Mouse (Mus musculus) midbrain, embryonic 14.5 days (tissue): Measurements from ENCODE around the gene Cd63. TPM values are rescaled to one million over a fixed set of nuclear protein-coding genes. Genes with fewer than 3 reads are reported as not detected.

Experiments used
- ATAC-seq: fragments of 200-750 bp; cut with Nextera tagmentation; 2 replicates; pipeline ENCODE4 v1.8.0; 2017; ENCODE audit warnings: moderate number of reproducible peaks, moderate library complexity; ENCODE audit not compliant: low FRiP score, low TSS enrichment
- DNase-seq: peaks from one replicate; pipeline ENCODE4 v3.0.0-alpha.2; 2015
- H3K27ac ChIP-seq: fragments of 300-500 bp; sonication (generic); replicated peaks from 2 replicates; pipeline ENCODE4 v1.5.1; 2014; ENCODE audit warnings: mild to moderate bottlenecking, low read depth, low read length, moderate library complexity
- H3K27me3 ChIP-seq: fragments of 300-500 bp; sonication (generic); 2 replicates; pipeline ENCODE4 v1.6.1; 2014; ENCODE audit warnings: low read length, control low read depth, mixed read lengths; ENCODE audit not compliant: control insufficient read depth, insufficient read depth
- H3K36me3 ChIP-seq: fragments of 300-500 bp; sonication (generic); 2 replicates; pipeline ENCODE4 v1.6.1; 2014; ENCODE audit warnings: low read length, control low read depth; ENCODE audit not compliant: control insufficient read depth, insufficient read depth
- H3K4me1 ChIP-seq: fragments of 300-500 bp; sonication (generic); 2 replicates; pipeline ENCODE4 v1.6.1; 2014; ENCODE audit warnings: mild to moderate bottlenecking, antibody characterized with exemption, low read length, control low read depth; ENCODE audit not compliant: control insufficient read depth, insufficient read depth
- H3K4me2 ChIP-seq: fragments of 300-500 bp; sonication (generic); 2 replicates; pipeline ENCODE4 v1.6.1; 2014; ENCODE audit warnings: mild to moderate bottlenecking, low read length, moderate library complexity
- H3K4me3 ChIP-seq: fragments of 300-500 bp; sonication (generic); replicated peaks from 2 replicates; pipeline ENCODE4 v1.5.1; 2014; ENCODE audit warnings: low read depth, low read length
- H3K9ac ChIP-seq: fragments of 300-500 bp; sonication (generic); replicated peaks from 2 replicates; pipeline ENCODE4 v1.6.1; 2014; ENCODE audit warnings: mild to moderate bottlenecking, low read length, moderate library complexity
- H3K9me3 ChIP-seq: fragments of 300-500 bp; sonication (generic); 2 replicates; pipeline ENCODE4 v1.6.1; 2016; ENCODE audit warnings: low read length, control low read depth, mixed read lengths; ENCODE audit not compliant: control insufficient read depth
- WGBS: fragments of 180-500 bp; shearing (Covaris S2); extraction: QIAGEN DNeasy Blood & Tissue Kit; methylation state at CpG from one replicate; pipeline ENCODE4 v1.1.7; 2014; 5-methylcytosine and 5-hydroxymethylcytosine counted together
- polyA plus RNA-seq: library from polyadenylated mRNA; unstranded; fragments of >200 nt; fragmentation: Nextera tagmentation; extraction: Ambion mirVana; gene quantifications from 2 replicates; pipeline ENCODE4 v1.2.1, GENCODE M21; 2014

The Cd63 gene
- polyA plus RNA-seq, 1 experiment from 2014 or later, result 138 TPM

DNA sequence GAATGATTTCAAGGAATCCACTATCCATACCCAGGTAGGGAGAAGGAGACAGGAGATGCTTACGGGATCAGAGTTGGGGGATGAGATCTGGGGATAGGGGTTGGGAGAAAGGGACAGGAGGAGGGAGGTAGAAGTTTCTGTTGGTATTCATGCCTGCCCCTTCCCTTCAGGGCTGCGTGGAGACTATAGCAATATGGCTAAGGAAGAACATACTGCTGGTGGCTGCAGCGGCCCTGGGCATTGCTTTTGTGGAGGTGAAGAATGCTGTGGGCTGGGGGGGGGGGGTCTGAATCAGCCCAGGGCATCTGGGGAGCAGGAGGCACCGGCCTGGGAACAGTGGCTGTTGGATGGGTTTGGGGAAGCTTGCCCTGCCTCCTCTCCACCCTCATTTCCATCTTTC lies 11.5 kb downstream of the Cd63 start:
- Histone ChIP-seq H3K4me2 (no peak overlapping the region), H3K9me3 (no peaks in the 10 kb centered on the region), H3K27me3 (no peaks in the 10 kb centered on the region), H3K36me3 (0 out of 2 replicates have a peak, but pooled peaks cover 5% of the 10 kb centered on the region), H3K4me3 (no peak overlapping the region), H3K9ac (no peak overlapping the region), H3K27ac (no peak overlapping the region), H3K4me1 (0 out of 2 replicates have a peak, but pooled peaks cover 3% of the 10 kb centered on the region)
- ATAC-seq (no peak), DNase-seq (no peak)
- 78% methylated on average over 4 of the region's 4 CpGs for WGBS

GRCm38 (mm10) chr10:128912791-128913190 lies 12.0 kb downstream of the Cd63 start:
- ATAC-seq, result no peak
- H3K27ac ChIP-seq, result no peak overlapping the region
- no peak for DNase-seq

GRCm38 (mm10) chr10:128913219-128913618 lies 12.4 kb downstream of the Cd63 start:
- Histone ChIP-seq H3K36me3 (peaks cover 13% of the 10 kb centered on the region; the same call in 1 of the 2 replicates), H3K27me3 (no peaks in the 10 kb centered on the region), H3K4me2 (no peak overlapping the region), H3K4me3 (no peak overlapping the region), H3K27ac (no peak overlapping the region), H3K9ac (no peak overlapping the region), H3K9me3 (no peaks in the 10 kb centered on the region), H3K4me1 (0 out of 2 replicates have a peak, but pooled peaks cover 3% of the 10 kb centered on the region)
- WGBS, result 8% methylated on average over 5 of the region's 5 CpGs
- peak; percentile 95 for DNase-seq
- ATAC-seq, result peak; percentile 19; the same call in 1 of the 2 replicates

More at GRCm38 (mm10) chr10:128912791-128913190, 12.0 kb downstream of the Cd63 start:
- Histone ChIP-seq H3K4me1 (0 out of 2 replicates have a peak, but pooled peaks cover 3% of the 10 kb centered on the region), H3K27me3 (no peaks in the 10 kb centered on the region), H3K9ac (no peak overlapping the region), H3K4me3 (no peak overlapping the region), H3K36me3 (peaks cover 10% of the 10 kb centered on the region; the same call in 1 of the 2 replicates), H3K4me2 (no peak overlapping the region), H3K9me3 (no peaks in the 10 kb centered on the region)
- 88% methylated on average over 4 of the region's 4 CpGs for WGBS

- H3K27me3 ChIP-seq, result no peaks in the 10 kb centered on the region
- no peak for DNase-seq
- H3K36me3 ChIP-seq, result peaks cover 13% of the 10 kb centered on the region; the same call in 1 of the 2 replicates
- WGBS, result 84% methylated on average over 12 of the region's 12 CpGs
- no peak overlapping the region for H3K9ac ChIP-seq
- H3K9me3 ChIP-seq, result no peaks in the 10 kb centered on the region
- no peak overlapping the region for H3K27ac ChIP-seq
- no peak overlapping the region for H3K4me2 ChIP-seq
- ATAC-seq, result no peak
- H3K4me1 ChIP-seq, result 0 out of 2 replicates have a peak, but pooled peaks cover 3% of the 10 kb centered on the region
- H3K4me3 ChIP-seq, result no peak overlapping the region
Measured at GRCm38 (mm10) chr10:128913696-128914095, 12.9 kb downstream of the Cd63 start.

GRCm38 (mm10) chr10:128915550-128915949 lies 14.8 kb downstream of the Cd63 start:
- DNase-seq (no peak), ATAC-seq (no peak)
- Histone ChIP-seq H3K4me3 (no peak overlapping the region), H3K9ac (no peak overlapping the region), H3K4me1 (0 out of 2 replicates have a peak, but pooled peaks cover 3% of the 10 kb centered on the region), H3K4me2 (no peak overlapping the region), H3K27me3 (no peaks in the 10 kb centered on the region), H3K27ac (no peak overlapping the region), H3K36me3 (peaks cover 15% of the 10 kb centered on the region; the same call in 1 of the 2 replicates), H3K9me3 (no peaks in the 10 kb centered on the region)
- 84% methylated on average over 2 of the region's 2 CpGs for WGBS

DNA sequence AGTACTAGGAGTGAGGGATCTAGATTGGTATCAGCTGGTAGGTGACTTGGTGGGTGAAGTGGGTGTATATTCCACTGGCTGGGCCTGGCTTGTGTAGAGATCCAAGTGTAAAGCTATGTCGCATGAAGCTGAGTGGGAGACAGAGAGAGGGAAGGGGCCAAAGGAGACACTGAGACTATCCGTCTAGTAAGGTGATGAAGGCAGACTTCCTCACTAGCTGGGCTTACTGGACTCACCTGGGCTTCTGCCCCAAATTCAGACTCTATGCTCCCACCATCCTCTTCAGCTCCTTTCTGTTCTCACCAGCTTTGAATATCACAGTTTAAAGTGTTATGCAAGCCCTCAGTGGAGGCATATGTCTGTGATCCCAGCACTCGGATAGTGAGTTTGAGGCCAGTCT lies 15.9 kb downstream of the Cd63 start:
- 97% methylated on average over 3 of the region's 3 CpGs for WGBS
- H3K27me3 ChIP-seq, result no peaks in the 10 kb centered on the region
- H3K4me2 ChIP-seq, result no peak overlapping the region
- H3K27ac ChIP-seq, result no peak overlapping the region
- no peak overlapping the region for H3K4me3 ChIP-seq
- DNase-seq (no peak), ATAC-seq (no peak)
- no peaks in the 10 kb centered on the region for H3K9me3 ChIP-seq
- peaks cover 15% of the 10 kb centered on the region; the same call in 1 of the 2 replicates for H3K36me3 ChIP-seq
- H3K9ac ChIP-seq, result no peak overlapping the region
- 0 out of 2 replicates have a peak, but pooled peaks cover 3% of the 10 kb centered on the region for H3K4me1 ChIP-seq

GRCm38 (mm10) chr10:128917400-128917799 lies 16.6 kb downstream of the Cd63 start:
- no peak overlapping the region for H3K4me2 ChIP-seq
- peaks cover 15% of the 10 kb centered on the region; the same call in 1 of the 2 replicates for H3K36me3 ChIP-seq
- H3K9me3 ChIP-seq, result no peaks in the 10 kb centered on the region
- no peaks in the 10 kb centered on the region for H3K27me3 ChIP-seq
- H3K4me3 ChIP-seq, result no peak overlapping the region
- H3K4me1 ChIP-seq, result peaks cover 9% of the 10 kb centered on the region
- H3K27ac ChIP-seq, result no peak overlapping the region
- DNase-seq (no peak), ATAC-seq (no peak)
- WGBS, result 89% methylated on average over 6 of the region's 6 CpGs
- H3K9ac ChIP-seq, result no peak overlapping the region

GRCm38 (mm10) chr10:128918246-128918645 lies 17.5 kb downstream of the Cd63 start:
- H3K4me1 ChIP-seq, result peaks cover 10% of the 10 kb centered on the region
- 73% methylated on average over 7 of the region's 7 CpGs for WGBS
- no peak for DNase-seq
- ATAC-seq, result no peak
- H3K27me3 ChIP-seq, result no peaks in the 10 kb centered on the region
- no peak overlapping the region for H3K4me2 ChIP-seq
- no peaks in the 10 kb centered on the region for H3K9me3 ChIP-seq
- peaks cover 15% of the 10 kb centered on the region; the same call in 1 of the 2 replicates for H3K36me3 ChIP-seq
- no peak overlapping the region for H3K4me3 ChIP-seq
- H3K27ac ChIP-seq, result peak overlapping the region; percentile 32; the same call in 1 of the 2 replicates
- H3K9ac ChIP-seq, result no peak overlapping the region; the same call in 1 of the 2 replicates

DNA sequence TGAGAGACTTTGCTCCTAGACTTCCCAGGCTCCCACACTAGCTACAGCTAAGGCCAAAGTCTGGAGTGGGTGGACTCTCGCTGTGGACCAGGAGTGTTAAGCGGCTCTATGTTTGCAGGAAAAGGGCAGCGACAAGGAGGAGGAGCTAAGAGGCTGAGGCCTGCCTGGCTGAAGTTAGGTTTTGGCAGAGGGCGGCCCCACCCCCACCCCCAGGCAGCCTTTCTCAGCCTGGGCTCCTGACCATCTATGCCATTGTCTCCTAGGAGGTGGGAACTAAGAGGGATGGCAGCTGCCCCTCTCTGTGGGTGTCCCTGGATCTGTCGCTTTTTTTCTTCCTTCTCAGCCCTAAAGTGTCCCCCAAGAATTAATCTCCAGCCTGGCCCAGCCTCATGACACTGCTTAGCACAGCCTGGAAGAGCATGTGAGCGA lies 18.4 kb downstream of the Cd63 start:
- Histone ChIP-seq H3K4me3 (no peak overlapping the region), H3K9me3 (no peaks in the 10 kb centered on the region), H3K27me3 (no peaks in the 10 kb centered on the region), H3K9ac (peak overlapping the region; percentile 29), H3K4me2 (no peak overlapping the region), H3K36me3 (peaks cover 15% of the 10 kb centered on the region; the same call in 1 of the 2 replicates), H3K4me1 (peaks cover 15% of the 10 kb centered on the region), H3K27ac (peak overlapping the region; percentile 32; the same call in 1 of the 2 replicates)
- WGBS, result 6% methylated on average over 6 of the region's 6 CpGs
- ATAC-seq, result no peak
- peak; percentile 33 for DNase-seq
